In the genomic region with DNA sequence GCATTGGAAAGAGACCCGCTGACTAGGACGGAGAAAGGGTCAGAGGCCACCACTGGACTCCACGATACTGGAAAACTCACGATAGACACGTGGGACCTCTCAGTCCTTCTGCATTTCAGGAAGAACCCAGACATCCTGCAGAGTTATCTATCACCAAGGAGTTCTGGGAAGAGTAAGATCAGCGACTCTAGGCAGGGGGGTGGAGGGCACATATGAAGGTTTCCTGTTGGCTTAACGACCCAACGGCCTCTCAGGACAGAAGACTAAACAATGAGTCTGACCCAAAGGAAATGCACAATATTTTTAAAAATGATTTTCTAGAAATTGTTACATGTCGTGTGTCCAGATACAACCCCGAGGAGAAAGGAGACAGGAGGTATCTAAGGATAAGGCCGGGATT, we compare ENCODE assay signal across 16 mouse cellular contexts.
"Had no signal": no experiment of that assay in that cellular context is flagged by ENCODE, and none has a peak within 500 bp of the region (broad histone marks: within the 10 kb centered on the region; RNA-seq: fewer than 3 reads in every experiment).

No protein-coding gene starts in this region.

- H3K27ac ChIP-seq: kidney, embryonic 15.5 days; limb, embryonic 12.5 days; limb, embryonic 15.5 days; stomach, postnatal 0 days had no signal

- ATAC-seq: intestine, postnatal 0 days had no signal

- DNase-seq: kidney, adult 8-10 months; kidney, postnatal 10 days; kidney, postnatal 36 days; left cerebral cortex, postnatal 4 days; lung, adult 2 months; lung, postnatal 14 days; lung, postnatal 4 days; midbrain, embryonic 14.5 days; thymus, adult 2 months; thymus, postnatal 14 days had no signal

- H3K9me3 ChIP-seq: kidney, embryonic 15.5 days; limb, embryonic 12.5 days; limb, embryonic 15.5 days had no signal

- H3K4me1 ChIP-seq: limb, embryonic 12.5 days had no signal

- H3K27me3 ChIP-seq: kidney, embryonic 15.5 days; limb, embryonic 12.5 days; limb, embryonic 15.5 days had no signal

- H3K4me2 ChIP-seq: kidney, embryonic 15.5 days; limb, embryonic 12.5 days; limb, embryonic 15.5 days; midbrain, embryonic 11.5 days had no signal

- H3K9ac ChIP-seq: kidney, embryonic 15.5 days; limb, embryonic 12.5 days; limb, embryonic 15.5 days had no signal

- H3K36me3 ChIP-seq: limb, embryonic 12.5 days had no signal

- H3K4me3 ChIP-seq: kidney, embryonic 15.5 days; limb, embryonic 12.5 days; limb, embryonic 15.5 days had no signal
